Mouse (Mus musculus) thymus, adult 2 months (tissue): ENCODE measurements around the gene Rap1gap. TPM values are rescaled to one million over a fixed set of nuclear protein-coding genes. Genes with fewer than 3 reads are reported as not detected.

Experiments used
- DNase-seq: peaks from one replicate; pipeline ENCODE4 v3.0.0; 2021
- H3K27ac ChIP-seq: fragments of 200-500 bp; 2 replicates; pipeline ENCODE4 v1.5.1; 2012; ENCODE audit warnings: low read length, control low read depth; ENCODE audit not compliant: control insufficient read depth, insufficient read depth
- H3K27me3 ChIP-seq: fragments of 200-500 bp; 2 replicates; pipeline ENCODE4 v1.6.1; 2012; ENCODE audit warnings: mild to moderate bottlenecking, low read length, moderate library complexity, mixed read lengths; ENCODE audit not compliant: control insufficient read depth, insufficient read depth
- H3K36me3 ChIP-seq: fragments of 200-500 bp; 2 replicates; pipeline ENCODE4 v1.6.1; 2012; ENCODE audit warnings: mild to moderate bottlenecking, low read length, moderate library complexity; ENCODE audit not compliant: control insufficient read depth, insufficient read depth
- H3K4me1 ChIP-seq: fragments of 200-500 bp; replicated peaks from 2 replicates; pipeline ENCODE4 v1.6.1; 2012; ENCODE audit warnings: low read length; ENCODE audit not compliant: control insufficient read depth, insufficient read depth
- H3K4me3 ChIP-seq: fragments of 200-500 bp; 2 replicates; pipeline ENCODE4 v1.5.1; 2012; ENCODE audit warnings: mild to moderate bottlenecking, low read length, control low read depth, moderate library complexity; ENCODE audit not compliant: control insufficient read depth, insufficient read depth
- CTCF ChIP-seq: fragments of 200-500 bp; IDR thresholded peaks from 2 replicates; pipeline ENCODE4 v1.5.1; 2012; ENCODE audit warnings: mild to moderate bottlenecking, control low read depth, low read length, moderate library complexity, borderline replicate concordance; ENCODE audit not compliant: control insufficient read depth, poor library complexity, insufficient read depth; ENCODE audit errors: extremely low read depth
- POLR2A ChIP-seq: fragments of 200-500 bp; IDR thresholded peaks from 2 replicates; pipeline ENCODE4 v1.6.1; 2012; ENCODE audit warnings: mild to moderate bottlenecking, low read length, control low read depth, moderate library complexity; ENCODE audit not compliant: control insufficient read depth, poor library complexity, insufficient read depth; ENCODE audit errors: extremely low read depth
- WGBS: fragments of 180-500 bp; shearing (Covaris S2); methylation state at CpG from one replicate; pipeline ENCODE4 v1.1.7; 2018; 5-methylcytosine and 5-hydroxymethylcytosine counted together
- polyA plus RNA-seq: library from polyadenylated mRNA; depleted of rRNA; stranded (reverse); fragments of >200 nt; gene quantifications from 2 replicates; pipeline ENCODE4 v1.2.3, GENCODE M21; 2012

Rap1gap gene
- polyA plus RNA-seq, 1 experiment = 26.1 TPM

- 25% methylated on average over 17 of the region's 17 CpGs for WGBS
- no peak overlapping the region for H3K27ac ChIP-seq
- no peaks in the 10 kb centered on the region for H3K36me3 ChIP-seq
- H3K4me3 ChIP-seq = no peak overlapping the region
- no peak for DNase-seq
- TF ChIP-seq POLR2A (no peak), CTCF (no peak)
- no peaks in the 10 kb centered on the region; the same call in 1 of the 2 replicates for H3K27me3 ChIP-seq
- no peaks in the 10 kb centered on the region for H3K4me1 ChIP-seq
Measured at GRCm38 (mm10) chr4:137728399-137729154, 64.1 kb downstream of the Rap1gap start.

GRCm38 (mm10) chr4:137729155-137729855 is 64.8 kb downstream of the Rap1gap start:
- Histone ChIP-seq H3K36me3 (no peaks in the 10 kb centered on the region), H3K4me3 (no peak overlapping the region), H3K27ac (no peak overlapping the region), H3K4me1 (no peaks in the 10 kb centered on the region), H3K27me3 (no peaks in the 10 kb centered on the region; the same call in 1 of the 2 replicates)
- 37% methylated on average over 24 of the region's 24 CpGs for WGBS
- DNase-seq = no peak
- TF ChIP-seq POLR2A (no peak), CTCF (no peak)

GRCm38 (mm10) chr4:137730134-137730533 is 65.6 kb downstream of the Rap1gap start:
- no peak for TF ChIP-seq POLR2A
- peak; percentile 43; the same call in 1 of the 2 replicates for TF ChIP-seq CTCF
- DNase-seq = peak; percentile 75
- Histone ChIP-seq H3K36me3 (no peaks in the 10 kb centered on the region), H3K4me1 (no peaks in the 10 kb centered on the region), H3K27ac (no peak overlapping the region), H3K27me3 (no peaks in the 10 kb centered on the region; the same call in 1 of the 2 replicates), H3K4me3 (no peak overlapping the region)
- WGBS = 32% methylated on average over 3 of the region's 3 CpGs

GRCm38 (mm10) chr4:137730757-137731156 is 66.2 kb downstream of the Rap1gap start:
- Histone ChIP-seq H3K4me3 (no peak overlapping the region), H3K27ac (no peak overlapping the region), H3K27me3 (no peaks in the 10 kb centered on the region; the same call in 1 of the 2 replicates), H3K4me1 (no peaks in the 10 kb centered on the region), H3K36me3 (no peaks in the 10 kb centered on the region)
- 84% methylated on average over 8 of the region's 8 CpGs for WGBS
- no peak for DNase-seq
- TF ChIP-seq CTCF (no peak), POLR2A (no peak)

GRCm38 (mm10) chr4:137731891-137732290 is 67.4 kb downstream of the Rap1gap start:
- H3K27ac ChIP-seq = no peak overlapping the region
- no peaks in the 10 kb centered on the region for H3K36me3 ChIP-seq
- no peak for TF ChIP-seq POLR2A
- TF ChIP-seq CTCF = no peak
- 78% methylated on average over 10 of the region's 10 CpGs for WGBS
- DNase-seq = no peak
- no peak overlapping the region for H3K4me3 ChIP-seq
- no peaks in the 10 kb centered on the region; the same call in 1 of the 2 replicates for H3K27me3 ChIP-seq
- no peaks in the 10 kb centered on the region for H3K4me1 ChIP-seq

- H3K4me3 ChIP-seq = no peak overlapping the region
- H3K27me3 ChIP-seq = no peaks in the 10 kb centered on the region; the same call in 1 of the 2 replicates
- H3K27ac ChIP-seq = no peak overlapping the region
- no peaks in the 10 kb centered on the region for H3K36me3 ChIP-seq
- WGBS = 77% methylated on average over 3 of the region's 3 CpGs
- H3K4me1 ChIP-seq = no peaks in the 10 kb centered on the region
- no peak for DNase-seq
- TF ChIP-seq CTCF = no peak
- TF ChIP-seq POLR2A = no peak
Measured at GRCm38 (mm10) chr4:137732361-137732760, 67.8 kb downstream of the Rap1gap start.
